Mouse (Mus musculus): Measurements from ENCODE around the gene Rgn. TPM values are rescaled to one million over a fixed set of nuclear protein-coding genes. Genes with fewer than 3 reads are reported as not detected.

The Rgn gene
- polyA plus RNA-seq, 1 experiment, result not detected

- no peak for TF ChIP-seq POLR2A (IDR thresholded peaks at IDR 0.05; ENCODE audit: borderline replicate concordance, low read depth, low read length)
- TF ChIP-seq CTCF (IDR thresholded peaks at IDR 0.05; ENCODE audit: low read depth, low read length), result no peak
- H3K27ac ChIP-seq (ENCODE audit: insufficient read depth, low read depth, low read length), result no peak overlapping the region
- H3K4me1 ChIP-seq (ENCODE audit: control insufficient read depth, insufficient read depth, low read length), result peaks cover 4% of the 10 kb centered on the region; the same call in 1 of the 2 replicates
- H3K4me3 ChIP-seq (ENCODE audit: insufficient read depth, low read length), result no peak overlapping the region
Observed at GRCm38 (mm10) chrX:20561846-20562245, 12.3 kb downstream of the Rgn start.

GRCm38 (mm10) chrX:20563941-20564340 lies 14.4 kb downstream of the Rgn start:
- Histone ChIP-seq H3K4me1 (ENCODE audit: control insufficient read depth, insufficient read depth, low read length) (peaks cover 6% of the 10 kb centered on the region; the same call in 1 of the 2 replicates), H3K4me3 (ENCODE audit: insufficient read depth, low read length) (no peak overlapping the region), H3K27ac (ENCODE audit: insufficient read depth, low read depth, low read length) (peak overlapping the region; percentile 35)
- TF ChIP-seq CTCF (IDR thresholded peaks at IDR 0.05; ENCODE audit: low read depth, low read length) (no peak), POLR2A (IDR thresholded peaks at IDR 0.05; ENCODE audit: borderline replicate concordance, low read depth, low read length) (no peak)

- Histone ChIP-seq H3K27ac (ENCODE audit: insufficient read depth, low read depth, low read length) (no peak overlapping the region), H3K4me1 (ENCODE audit: control insufficient read depth, insufficient read depth, low read length) (peaks cover 23% of the 10 kb centered on the region)
- no peak for TF ChIP-seq CTCF (IDR thresholded peaks at IDR 0.05; ENCODE audit: low read depth, low read length)
- no peak for TF ChIP-seq POLR2A (IDR thresholded peaks at IDR 0.05; ENCODE audit: borderline replicate concordance, low read depth, low read length)
Observed at GRCm38 (mm10) chrX:20571024-20571423, 21.4 kb downstream of the Rgn start.

GRCm38 (mm10) chrX:20572683-20573082 lies 23.1 kb downstream of the Rgn start:
- TF ChIP-seq CTCF (IDR thresholded peaks at IDR 0.05; ENCODE audit: low read depth, low read length), result no peak
- TF ChIP-seq POLR2A (IDR thresholded peaks at IDR 0.05; ENCODE audit: borderline replicate concordance, low read depth, low read length), result no peak
- Histone ChIP-seq H3K27ac (ENCODE audit: insufficient read depth, low read depth, low read length) (peak overlapping the region; percentile 6; the same call in 1 of the 2 replicates), H3K4me1 (ENCODE audit: control insufficient read depth, insufficient read depth, low read length) (peaks cover 21% of the 10 kb centered on the region), H3K4me3 (ENCODE audit: insufficient read depth, low read length) (no peak overlapping the region)

More at GRCm38 (mm10) chrX:20571024-20571423, 21.4 kb downstream of the Rgn start:
- H3K4me3 ChIP-seq (ENCODE audit: insufficient read depth, low read length), result no peak overlapping the region

- TF ChIP-seq POLR2A (IDR thresholded peaks at IDR 0.05; ENCODE audit: borderline replicate concordance, low read depth, low read length) (no peak), CTCF (IDR thresholded peaks at IDR 0.05; ENCODE audit: low read depth, low read length) (no peak)
- Histone ChIP-seq H3K27ac (ENCODE audit: insufficient read depth, low read depth, low read length) (no peak overlapping the region), H3K4me1 (ENCODE audit: control insufficient read depth, insufficient read depth, low read length) (peaks cover 21% of the 10 kb centered on the region), H3K4me3 (ENCODE audit: insufficient read depth, low read length) (no peak overlapping the region)
Observed at GRCm38 (mm10) chrX:20573927-20574326, 24.3 kb downstream of the Rgn start.

- H3K4me3 ChIP-seq (ENCODE audit: insufficient read depth, low read length), result no peak overlapping the region
- no peak overlapping the region for H3K27ac ChIP-seq (ENCODE audit: insufficient read depth, low read depth, low read length)
- TF ChIP-seq CTCF (IDR thresholded peaks at IDR 0.05; ENCODE audit: low read depth, low read length), result no peak
- TF ChIP-seq POLR2A (IDR thresholded peaks at IDR 0.05; ENCODE audit: borderline replicate concordance, low read depth, low read length), result no peak
Observed at GRCm38 (mm10) chrX:20587968-20588367, 38.4 kb downstream of the Rgn start.

GRCm38 (mm10) chrX:20608500-20608899 lies 58.9 kb downstream of the Rgn start:
- Histone ChIP-seq H3K4me1 (ENCODE audit: control insufficient read depth, insufficient read depth, low read length) (no peaks in the 10 kb centered on the region), H3K4me3 (ENCODE audit: insufficient read depth, low read length) (no peak overlapping the region), H3K27ac (ENCODE audit: insufficient read depth, low read depth, low read length) (no peak overlapping the region)
- TF ChIP-seq POLR2A (IDR thresholded peaks at IDR 0.05; ENCODE audit: borderline replicate concordance, low read depth, low read length) (no peak), CTCF (IDR thresholded peaks at IDR 0.05; ENCODE audit: low read depth, low read length) (no peak)

More at GRCm38 (mm10) chrX:20587968-20588367, 38.4 kb downstream of the Rgn start:
- H3K4me1 ChIP-seq (ENCODE audit: control insufficient read depth, insufficient read depth, low read length), result no peaks in the 10 kb centered on the region

Other genes with a start within 250 kb of the Rgn start
- 103 and 104 TPM in 2 replicates for gene Rp2, start 185.3 kb upstream of the Rgn start, polyA plus RNA-seq (2012; ENCODE audit: insufficient read depth, insufficient read length, missing spikeins)
- 2.5 and 2.7 TPM in 2 replicates for gene Jade3, start 124.1 kb upstream of the Rgn start, polyA plus RNA-seq (2012; ENCODE audit: insufficient read depth, insufficient read length, missing spikeins)
- gene Rbm10, start 67.7 kb downstream of the Rgn start, polyA plus RNA-seq (2012; ENCODE audit: insufficient read depth, insufficient read length, missing spikeins), result 14.9 and 17.3 TPM in 2 replicates
- gene Ndufb11, start 67.8 kb downstream of the Rgn start, polyA plus RNA-seq (2012; ENCODE audit: insufficient read depth, insufficient read length, missing spikeins), result 138 TPM in 2 replicates
- 160 and 168 TPM in 2 replicates for gene Uba1, start 108.5 kb downstream of the Rgn start, polyA plus RNA-seq (2012; ENCODE audit: insufficient read depth, insufficient read length, missing spikeins)
- 56.1 and 57.6 TPM in 2 replicates for gene Cdk16, start 138.2 kb downstream of the Rgn start, polyA plus RNA-seq (2012; ENCODE audit: insufficient read depth, insufficient read length, missing spikeins)
- 2.5 TPM in 2 replicates for gene Usp11, start 154.1 kb downstream of the Rgn start, polyA plus RNA-seq (2012; ENCODE audit: insufficient read depth, insufficient read length, missing spikeins)
- 66.4 and 74.5 TPM in 2 replicates for gene Araf, start 248.0 kb downstream of the Rgn start, polyA plus RNA-seq (2012; ENCODE audit: insufficient read depth, insufficient read length, missing spikeins)

Measured in bone marrow macrophage, adult 2 months (primary cell).